Mouse (Mus musculus): Measurements from ENCODE around the gene Fam187b. TPM values are rescaled to one million over a fixed set of nuclear protein-coding genes. Genes with fewer than 3 reads are reported as not detected.

Gene Fam187b
- polyA plus RNA-seq, 1 experiment: 0.38 TPM

- Histone ChIP-seq H3K4me1 (ENCODE audit: control insufficient read depth, insufficient read depth, low read length) (peaks cover 4% of the 10 kb centered on the region; the same call in 1 of the 2 replicates), H3K4me3 (ENCODE audit: insufficient read depth, low read length) (no peak overlapping the region), H3K27ac (ENCODE audit: insufficient read depth, low read length) (no peak overlapping the region)
- no peak for TF ChIP-seq CTCF (IDR thresholded peaks at IDR 0.05; ENCODE audit: extremely low read depth, insufficient read depth, low read length)
- no peak for TF ChIP-seq POLR2A (IDR thresholded peaks at IDR 0.05; ENCODE audit: extremely low read depth, insufficient read depth, low read length)
Observed at GRCm38 (mm10) chr7:30952441-30953265, 20.9 kb upstream of the Fam187b start.

DNA sequence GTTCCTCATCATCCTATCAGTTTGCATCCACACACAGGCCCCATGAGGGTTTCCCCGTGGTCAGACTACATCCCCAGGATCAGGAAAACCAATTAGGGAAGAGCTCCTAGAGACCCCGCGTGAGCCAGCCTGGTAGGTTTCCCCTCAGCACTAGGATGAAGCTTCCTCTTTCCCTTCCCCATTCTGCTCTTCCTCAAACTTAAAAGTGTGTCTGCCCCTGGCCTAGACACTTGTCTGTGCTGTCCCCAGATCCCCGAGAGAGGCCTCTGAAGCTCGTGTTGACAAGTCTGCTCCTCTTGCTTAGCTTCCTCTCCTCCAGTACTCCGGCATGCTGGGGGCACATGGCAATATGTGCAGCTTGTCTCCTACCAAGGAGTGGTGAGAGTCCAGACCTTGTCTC, 20.1 kb upstream of the Fam187b start:
- peaks cover 4% of the 10 kb centered on the region for H3K4me1 ChIP-seq (ENCODE audit: control insufficient read depth, insufficient read depth, low read length)
- no peak overlapping the region for H3K4me3 ChIP-seq (ENCODE audit: insufficient read depth, low read length)
- no peak overlapping the region for H3K27ac ChIP-seq (ENCODE audit: insufficient read depth, low read length)
- no peak for TF ChIP-seq POLR2A (IDR thresholded peaks at IDR 0.05; ENCODE audit: extremely low read depth, insufficient read depth, low read length)
- TF ChIP-seq CTCF (IDR thresholded peaks at IDR 0.05; ENCODE audit: extremely low read depth, insufficient read depth, low read length): no peak

DNA sequence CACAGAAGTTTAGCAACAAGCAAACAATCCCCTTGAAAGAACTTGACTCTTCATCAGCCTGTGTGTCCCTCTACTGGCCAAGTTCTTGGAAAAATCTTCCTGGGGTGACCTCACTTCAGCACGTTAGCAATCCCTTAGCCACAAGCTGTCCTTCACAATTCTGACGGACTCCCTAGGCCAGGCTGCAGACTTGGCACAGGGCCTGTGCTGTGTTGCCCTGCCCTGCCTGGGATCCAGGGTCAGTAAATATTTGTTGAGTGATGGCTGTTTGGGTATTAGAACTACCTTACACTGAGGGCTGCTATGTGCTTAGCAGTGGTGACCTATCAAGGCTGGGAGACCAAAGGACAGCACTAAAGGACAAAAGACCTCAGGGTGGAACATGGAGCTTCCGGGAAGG, 19.6 kb upstream of the Fam187b start:
- Histone ChIP-seq H3K4me1 (ENCODE audit: control insufficient read depth, insufficient read depth, low read length) (peaks cover 4% of the 10 kb centered on the region), H3K27ac (ENCODE audit: insufficient read depth, low read length) (no peak overlapping the region), H3K4me3 (ENCODE audit: insufficient read depth, low read length) (no peak overlapping the region)
- no peak for TF ChIP-seq POLR2A (IDR thresholded peaks at IDR 0.05; ENCODE audit: extremely low read depth, insufficient read depth, low read length)
- no peak for TF ChIP-seq CTCF (IDR thresholded peaks at IDR 0.05; ENCODE audit: extremely low read depth, insufficient read depth, low read length)

DNA sequence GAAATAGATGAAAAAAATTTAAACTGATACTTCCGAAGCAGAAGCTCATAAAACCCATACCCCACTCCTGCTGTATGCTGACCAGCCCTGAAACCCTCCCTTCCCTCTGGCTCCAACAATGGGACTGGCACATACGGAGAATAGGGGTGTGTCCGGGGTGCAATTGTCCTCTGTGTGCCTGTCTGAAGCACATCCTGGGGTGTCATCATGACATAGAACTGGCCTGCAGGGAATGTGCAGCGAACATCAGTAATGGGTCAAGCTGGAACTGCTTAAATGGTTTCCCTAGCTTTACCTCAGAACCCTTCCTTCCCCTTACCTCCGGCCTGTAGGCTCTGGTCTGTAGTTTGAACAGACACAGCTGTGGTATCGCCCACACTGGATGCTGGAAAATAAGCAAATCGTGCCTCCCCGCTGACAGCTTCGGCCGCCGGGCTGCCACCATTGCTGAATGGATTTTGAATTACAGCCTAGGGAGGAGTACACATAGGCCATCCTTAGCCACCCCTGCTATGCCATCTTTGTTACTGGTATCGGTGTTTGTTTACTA, 18.5 kb upstream of the Fam187b start:
- H3K4me1 ChIP-seq (ENCODE audit: control insufficient read depth, insufficient read depth, low read length): peaks cover 4% of the 10 kb centered on the region
- no peak overlapping the region for H3K27ac ChIP-seq (ENCODE audit: insufficient read depth, low read length)
- H3K4me3 ChIP-seq (ENCODE audit: insufficient read depth, low read length): peak overlapping the region; percentile 78
- TF ChIP-seq CTCF (IDR thresholded peaks at IDR 0.05; ENCODE audit: extremely low read depth, insufficient read depth, low read length) (no peak), POLR2A (IDR thresholded peaks at IDR 0.05; ENCODE audit: extremely low read depth, insufficient read depth, low read length) (no peak)

DNA sequence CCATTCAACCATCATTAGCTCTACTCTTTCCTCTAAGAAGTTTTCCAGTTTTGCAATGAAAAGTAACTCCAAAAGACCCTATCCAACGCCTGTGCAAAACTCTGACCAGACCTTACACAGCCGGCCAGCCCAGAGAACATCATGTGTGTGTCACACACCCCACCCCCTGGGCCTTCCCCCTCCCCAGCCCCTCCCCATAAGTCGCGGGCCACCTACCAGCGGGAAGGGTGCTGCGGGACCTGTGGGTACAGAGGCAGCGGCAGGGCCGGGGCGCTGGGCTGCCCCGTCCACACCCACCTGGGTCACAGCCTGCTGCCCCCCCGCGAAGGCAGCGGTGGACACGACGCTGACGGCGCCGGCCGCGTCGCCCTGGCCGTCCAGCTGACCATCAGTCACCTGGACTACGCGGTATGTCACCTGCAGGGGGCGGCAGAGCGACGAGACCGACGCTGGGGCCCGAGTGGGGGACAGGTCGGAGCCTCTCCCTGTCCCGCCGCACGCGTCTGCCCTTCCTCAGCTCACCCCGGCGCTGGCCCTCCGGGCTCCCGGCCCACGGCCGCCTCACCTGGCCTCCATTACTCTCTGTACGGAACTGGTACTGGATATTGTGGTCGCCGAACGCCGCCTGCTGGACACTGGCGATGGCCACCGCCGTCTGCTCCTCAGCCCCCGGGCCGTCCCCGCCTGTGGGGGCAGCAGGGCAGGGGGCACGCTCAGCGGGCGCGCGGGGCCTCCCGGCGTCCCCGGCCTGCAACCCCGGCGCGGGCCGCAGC, 17.8 kb upstream of the Fam187b start:
- H3K4me3 ChIP-seq (ENCODE audit: insufficient read depth, low read length): peak overlapping the region; percentile 78
- peak overlapping the region; percentile 96 for H3K27ac ChIP-seq (ENCODE audit: insufficient read depth, low read length)
- TF ChIP-seq POLR2A (IDR thresholded peaks at IDR 0.05; ENCODE audit: extremely low read depth, insufficient read depth, low read length): no peak
- peak; percentile 34; the same call in 1 of the 2 replicates for TF ChIP-seq CTCF (IDR thresholded peaks at IDR 0.05; ENCODE audit: extremely low read depth, insufficient read depth, low read length)
- H3K4me1 ChIP-seq (ENCODE audit: control insufficient read depth, insufficient read depth, low read length): peaks cover 4% of the 10 kb centered on the region

GRCm38 (mm10) chr7:30956357-30956751, 17.2 kb upstream of the Fam187b start:
- peaks cover 4% of the 10 kb centered on the region for H3K4me1 ChIP-seq (ENCODE audit: control insufficient read depth, insufficient read depth, low read length)

GRCm38 (mm10) chr7:30956756-30957366, 16.7 kb upstream of the Fam187b start, which contains the start of gene Usf2:
Usf2 (minus strand) TSS chr7:30956803.
- H3K4me3 ChIP-seq (ENCODE audit: insufficient read depth, low read length): peak within 1 kb of the TSS; percentile 78
- peak within 1 kb of the TSS; percentile 100 for H3K27ac ChIP-seq (ENCODE audit: insufficient read depth, low read length)
- peaks cover 4% of the 10 kb centered on the region for H3K4me1 ChIP-seq (ENCODE audit: control insufficient read depth, insufficient read depth, low read length)
- TF ChIP-seq CTCF (IDR thresholded peaks at IDR 0.05; ENCODE audit: extremely low read depth, insufficient read depth, low read length) (no peak), POLR2A (IDR thresholded peaks at IDR 0.05; ENCODE audit: extremely low read depth, insufficient read depth, low read length) (no peak)

More at GRCm38 (mm10) chr7:30956357-30956751, 17.2 kb upstream of the Fam187b start:
- TF ChIP-seq POLR2A (IDR thresholded peaks at IDR 0.05; ENCODE audit: extremely low read depth, insufficient read depth, low read length) (no peak), CTCF (IDR thresholded peaks at IDR 0.05; ENCODE audit: extremely low read depth, insufficient read depth, low read length) (no peak)
- Histone ChIP-seq H3K4me3 (ENCODE audit: insufficient read depth, low read length) (peak overlapping the region; percentile 78), H3K27ac (ENCODE audit: insufficient read depth, low read length) (peak overlapping the region; percentile 96)

DNA sequence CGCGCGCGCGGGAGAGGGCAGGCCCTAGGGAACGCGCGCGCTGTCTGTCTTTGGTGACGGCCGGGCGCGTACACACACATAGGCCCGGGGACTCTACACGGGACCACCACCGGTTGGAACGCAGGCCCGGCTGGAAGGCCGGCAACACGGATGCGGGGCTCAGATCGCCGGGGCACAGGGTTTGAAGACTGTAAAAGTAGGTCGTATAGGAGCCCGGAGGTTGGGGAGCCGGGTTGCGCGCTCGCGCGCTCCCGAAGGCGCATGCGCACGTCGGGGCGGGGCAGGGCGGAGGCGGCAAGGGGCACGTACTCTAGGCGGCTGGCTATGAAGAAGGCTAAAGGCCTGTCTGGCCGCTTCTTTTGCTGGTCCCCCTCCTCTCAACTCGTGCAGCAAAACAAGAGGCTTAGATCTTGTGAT, 16.2 kb upstream of the Fam187b start:
- peak; percentile 77 for TF ChIP-seq POLR2A (IDR thresholded peaks at IDR 0.05; ENCODE audit: extremely low read depth, insufficient read depth, low read length)
- no peak for TF ChIP-seq CTCF (IDR thresholded peaks at IDR 0.05; ENCODE audit: extremely low read depth, insufficient read depth, low read length)
- Histone ChIP-seq H3K4me1 (ENCODE audit: control insufficient read depth, insufficient read depth, low read length) (peaks cover 4% of the 10 kb centered on the region), H3K4me3 (ENCODE audit: insufficient read depth, low read length) (peak overlapping the region; percentile 78), H3K27ac (ENCODE audit: insufficient read depth, low read length) (peak overlapping the region; percentile 100)
